Mouse (Mus musculus): ENCODE data around the gene Rasl11b. TPM values are rescaled to one million over a fixed set of nuclear protein-coding genes. Genes with fewer than 3 reads are reported as not detected.

Gene Rasl11b
- polyA plus RNA-seq, 1 experiment, result 2.4 TPM

DNA sequence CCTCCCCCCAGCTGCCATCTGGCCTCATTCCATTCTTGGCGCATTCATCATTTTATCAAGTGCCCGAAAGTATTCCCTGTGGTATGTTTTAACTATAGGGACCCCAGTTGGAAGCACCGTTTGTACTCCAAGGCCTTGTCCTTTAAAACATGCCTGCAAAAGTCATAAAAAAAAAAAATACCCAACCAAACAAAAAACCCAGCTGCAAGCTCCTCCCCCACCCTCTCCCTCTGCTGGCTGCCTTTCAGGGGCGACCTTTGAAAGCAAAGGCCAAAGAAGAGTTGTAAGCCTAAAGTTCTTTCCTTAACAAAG is 1.2 kb downstream of the Rasl11b start:
- peak overlapping the region; percentile 30 for H3K4me2 ChIP-seq (ENCODE audit: low read depth)
- TF ChIP-seq MYOD1 (IDR thresholded peaks at IDR 0.05; ENCODE audit: control insufficient read depth in 1 of 3, insufficient read length in 2 of 3, low read depth in 2 of 3) (no peak), TCF3 (IDR thresholded peaks at IDR 0.05; ENCODE audit: insufficient read length, low read depth) (no peak), USF1 (IDR thresholded peaks at IDR 0.05; ENCODE audit: low read depth) (no peak), MAX (IDR thresholded peaks at IDR 0.05; ENCODE audit: low read depth) (no peak), POLR2AphosphoS2 (IDR thresholded peaks at IDR 0.05; ENCODE audit: insufficient read length, low read depth) (no peak), TCF12 (IDR thresholded peaks at IDR 0.05; ENCODE audit: insufficient read depth, poor library complexity, severe bottlenecking) (no peak), MYOG (IDR thresholded peaks at IDR 0.05; ENCODE audit: control insufficient read depth in 1 of 3, insufficient read depth in 1 of 3, insufficient read length in 2 of 3, low read depth in 2 of 3) (no peak), SRF (IDR thresholded peaks at IDR 0.05; ENCODE audit: control insufficient read depth, insufficient read length, low read depth) (no peak), REST (IDR thresholded peaks at IDR 0.05; ENCODE audit: insufficient read depth, insufficient read length) (no peak), POLR2A (IDR thresholded peaks at IDR 0.05; ENCODE audit: insufficient read length, low read depth) (no peak), CEBPB (IDR thresholded peaks at IDR 0.05; ENCODE audit: insufficient read depth, poor library complexity, severe bottlenecking) (no peak), E2F4 (IDR thresholded peaks at IDR 0.05; ENCODE audit: insufficient read depth) (no peak)

DNA sequence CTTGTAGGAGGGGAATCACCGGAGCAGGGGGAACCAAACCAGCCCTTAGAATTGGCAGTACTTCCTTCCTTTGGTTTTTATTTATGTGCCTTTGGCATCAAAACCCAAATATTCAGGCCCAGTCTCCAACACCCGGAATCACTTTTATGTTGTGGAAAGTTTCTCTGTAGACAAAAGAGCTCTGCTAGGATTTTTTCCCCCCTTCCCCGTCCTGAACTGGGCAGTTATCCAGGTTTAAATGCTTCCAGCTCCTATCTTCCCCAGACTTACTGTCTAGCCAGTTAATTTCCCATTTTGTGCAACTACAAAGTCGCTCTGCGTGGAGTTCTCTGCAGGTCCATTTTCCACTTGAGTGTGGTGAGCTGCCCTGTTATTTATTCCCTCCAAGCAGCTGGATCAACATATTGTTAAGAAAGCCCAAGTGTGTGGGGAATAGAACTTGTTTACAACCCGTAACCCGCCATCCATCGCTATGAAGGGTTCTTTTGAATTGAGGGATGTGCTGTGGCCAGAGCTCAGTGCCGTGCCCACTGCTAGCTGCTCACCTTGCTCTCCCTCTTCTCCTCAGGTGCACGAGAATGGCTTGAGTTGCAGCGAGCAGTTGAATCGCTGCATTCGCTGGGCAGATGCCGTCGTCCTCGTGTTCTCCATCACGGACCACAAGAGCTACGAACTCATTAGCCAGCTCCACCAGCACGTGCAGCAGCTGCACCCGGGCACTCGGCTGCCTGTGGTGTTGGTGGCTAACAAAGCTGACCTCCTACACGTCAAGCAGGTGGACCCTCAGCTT is 2.6 kb downstream of the Rasl11b start:
- H3K4me3 ChIP-seq, result no peak overlapping the region
- H3K4me2 ChIP-seq (ENCODE audit: low read depth), result no peak overlapping the region
- no peaks in the 10 kb centered on the region for H3K27me3 ChIP-seq (ENCODE audit: control insufficient read depth, insufficient read depth, insufficient read length)
- no peak overlapping the region for H3ac ChIP-seq (ENCODE audit: control insufficient read depth, insufficient read length)
- TF ChIP-seq SRF (IDR thresholded peaks at IDR 0.05; ENCODE audit: control insufficient read depth, insufficient read length, low read depth), result no peak
- no peak for TF ChIP-seq CEBPB (IDR thresholded peaks at IDR 0.05; ENCODE audit: insufficient read depth, poor library complexity, severe bottlenecking)
- peak in 2 of 3 experiments; percentile 19 to 32 for TF ChIP-seq MYOG (IDR thresholded peaks at IDR 0.05; ENCODE audit: control insufficient read depth in 1 of 3, insufficient read depth in 1 of 3, insufficient read length in 2 of 3, low read depth in 2 of 3)
- peak in 2 of 3 experiments; percentile 27 to 51 for TF ChIP-seq MYOD1 (IDR thresholded peaks at IDR 0.05; ENCODE audit: control insufficient read depth in 1 of 3, insufficient read length in 2 of 3, low read depth in 2 of 3)
- TF ChIP-seq TCF12 (IDR thresholded peaks at IDR 0.05; ENCODE audit: insufficient read depth, poor library complexity, severe bottlenecking), result no peak
- TF ChIP-seq E2F4 (IDR thresholded peaks at IDR 0.05; ENCODE audit: insufficient read depth), result no peak
- TF ChIP-seq TCF3 (IDR thresholded peaks at IDR 0.05; ENCODE audit: insufficient read length, low read depth), result no peak
- H3K79me2 ChIP-seq (ENCODE audit: control insufficient read depth, insufficient read depth), result no peaks in the 10 kb centered on the region
- H3K36me3 ChIP-seq (ENCODE audit: control insufficient read depth, insufficient read depth), result no peaks in the 10 kb centered on the region

More for the DNA sequence above, 1.2 kb downstream of the Rasl11b start:
- Histone ChIP-seq H3K36me3 (ENCODE audit: control insufficient read depth, insufficient read depth) (no peaks in the 10 kb centered on the region), H3K79me2 (ENCODE audit: control insufficient read depth, insufficient read depth) (no peaks in the 10 kb centered on the region), H3ac (ENCODE audit: control insufficient read depth, insufficient read length) (no peak overlapping the region), H3K27me3 (ENCODE audit: control insufficient read depth, insufficient read depth, insufficient read length) (no peaks in the 10 kb centered on the region), H3K4me3 (peak overlapping the region; percentile 28)

- no peaks in the 10 kb centered on the region for H3K27me3 ChIP-seq (ENCODE audit: control insufficient read depth, insufficient read depth, insufficient read length)
- no peak overlapping the region for H3K4me2 ChIP-seq (ENCODE audit: low read depth)
- H3ac ChIP-seq (ENCODE audit: control insufficient read depth, insufficient read length), result no peak overlapping the region
- TF ChIP-seq E2F4 (IDR thresholded peaks at IDR 0.05; ENCODE audit: insufficient read depth), result no peak
- TF ChIP-seq MAX (IDR thresholded peaks at IDR 0.05; ENCODE audit: low read depth), result no peak
- no peak for TF ChIP-seq TCF12 (IDR thresholded peaks at IDR 0.05; ENCODE audit: insufficient read depth, poor library complexity, severe bottlenecking)
- TF ChIP-seq SRF (IDR thresholded peaks at IDR 0.05; ENCODE audit: control insufficient read depth, insufficient read length, low read depth), result no peak
- TF ChIP-seq REST (IDR thresholded peaks at IDR 0.05; ENCODE audit: insufficient read depth, insufficient read length), result no peak
- TF ChIP-seq TCF3 (IDR thresholded peaks at IDR 0.05; ENCODE audit: insufficient read length, low read depth), result no peak
- TF ChIP-seq POLR2A (IDR thresholded peaks at IDR 0.05; ENCODE audit: insufficient read length, low read depth), result no peak
- no peak for TF ChIP-seq CEBPB (IDR thresholded peaks at IDR 0.05; ENCODE audit: insufficient read depth, poor library complexity, severe bottlenecking)
- TF ChIP-seq MYOG (IDR thresholded peaks at IDR 0.05; ENCODE audit: control insufficient read depth in 1 of 3, insufficient read depth in 1 of 3, insufficient read length in 2 of 3, low read depth in 2 of 3), result no peak
- no peak for TF ChIP-seq USF1 (IDR thresholded peaks at IDR 0.05; ENCODE audit: low read depth)
- no peak for TF ChIP-seq MYOD1 (IDR thresholded peaks at IDR 0.05; ENCODE audit: control insufficient read depth in 1 of 3, insufficient read length in 2 of 3, low read depth in 2 of 3)
- no peak for TF ChIP-seq POLR2AphosphoS2 (IDR thresholded peaks at IDR 0.05; ENCODE audit: insufficient read length, low read depth)
- H3K36me3 ChIP-seq (ENCODE audit: control insufficient read depth, insufficient read depth), result no peaks in the 10 kb centered on the region
- H3K4me3 ChIP-seq, result no peak overlapping the region
- no peaks in the 10 kb centered on the region for H3K79me2 ChIP-seq (ENCODE audit: control insufficient read depth, insufficient read depth)
These were observed 3.4 kb downstream of the Rasl11b start for GRCm38 (mm10) chr5:74198446-74198845.

GRCm38 (mm10) chr5:74199793-74200192 is 4.7 kb downstream of the Rasl11b start:
- no peak overlapping the region for H3K4me3 ChIP-seq
- no peaks in the 10 kb centered on the region for H3K36me3 ChIP-seq (ENCODE audit: control insufficient read depth, insufficient read depth)
- TF ChIP-seq TCF3 (IDR thresholded peaks at IDR 0.05; ENCODE audit: insufficient read length, low read depth), result no peak
- no peak for TF ChIP-seq REST (IDR thresholded peaks at IDR 0.05; ENCODE audit: insufficient read depth, insufficient read length)
- TF ChIP-seq POLR2A (IDR thresholded peaks at IDR 0.05; ENCODE audit: insufficient read length, low read depth), result no peak
- TF ChIP-seq MAX (IDR thresholded peaks at IDR 0.05; ENCODE audit: low read depth), result no peak
- no peak for TF ChIP-seq SRF (IDR thresholded peaks at IDR 0.05; ENCODE audit: control insufficient read depth, insufficient read length, low read depth)
- no peak for TF ChIP-seq E2F4 (IDR thresholded peaks at IDR 0.05; ENCODE audit: insufficient read depth)
- no peak for TF ChIP-seq TCF12 (IDR thresholded peaks at IDR 0.05; ENCODE audit: insufficient read depth, poor library complexity, severe bottlenecking)
- no peak for TF ChIP-seq USF1 (IDR thresholded peaks at IDR 0.05; ENCODE audit: low read depth)
- TF ChIP-seq CEBPB (IDR thresholded peaks at IDR 0.05; ENCODE audit: insufficient read depth, poor library complexity, severe bottlenecking), result no peak
- no peak for TF ChIP-seq MYOD1 (IDR thresholded peaks at IDR 0.05; ENCODE audit: control insufficient read depth in 1 of 3, insufficient read length in 2 of 3, low read depth in 2 of 3)
- H3K27me3 ChIP-seq (ENCODE audit: control insufficient read depth, insufficient read depth, insufficient read length), result no peaks in the 10 kb centered on the region
- H3K4me2 ChIP-seq (ENCODE audit: low read depth), result no peak overlapping the region
- H3K79me2 ChIP-seq (ENCODE audit: control insufficient read depth, insufficient read depth), result no peaks in the 10 kb centered on the region
- H3ac ChIP-seq (ENCODE audit: control insufficient read depth, insufficient read length), result no peak overlapping the region

Data from myocyte (in vitro differentiated cells).